Comparison of ENCODE assay signal across 8 mouse cellular contexts in genomic region chr9:37144251-37144650, GRCm38 (mm10). TPM values are rescaled to one million over a fixed set of nuclear protein-coding genes. Genes with fewer than 3 reads are reported as not detected.
DNase-seq lines count a peak whose midpoint lies in the region; ATAC-seq and TF ChIP-seq lines count a peak whose summit lies in the region.

No protein-coding gene starts in this region.

- no peaks in the 10 kb centered on the region for H3K9me3 ChIP-seq in ES-Bruce4 (replicated peaks; ENCODE audit: control insufficient read depth, insufficient read depth, low read length, poor library complexity, severe bottlenecking)
- H3K9me3 ChIP-seq in embryonic facial prominence, embryonic 15.5 days (replicated peaks) = no peaks in the 10 kb centered on the region
- no peaks in the 10 kb centered on the region for H3K9me3 ChIP-seq in intestine, embryonic 14.5 days (ENCODE audit: control insufficient read depth, low read length)
- no peaks in the 10 kb centered on the region for H3K9me3 ChIP-seq in midbrain, embryonic 15.5 days

- peak overlapping the region; percentile 43 for H3K4me3 ChIP-seq in ES-Bruce4 (ENCODE audit: low read depth, low read length)
- peak overlapping the region; percentile 69 for H3K4me3 ChIP-seq in embryonic facial prominence, embryonic 15.5 days (replicated peaks)
- H3K4me3 ChIP-seq in intestine, embryonic 14.5 days (ENCODE audit: low read depth, low read length) = peak overlapping the region; percentile 61
- peak overlapping the region; percentile 53 for H3K4me3 ChIP-seq in midbrain, embryonic 15.5 days

- no peak for TF ChIP-seq POLR2A in ES-Bruce4 (IDR thresholded peaks at IDR 0.05; ENCODE audit: insufficient read depth, low read length)

- DNase-seq in gastrocnemius, postnatal 14 days = peak; percentile 41
- no peak for DNase-seq in gastrocnemius, adult 18-20 months (ENCODE audit: low spot score)
- DNase-seq in intestine, embryonic 14.5 days (ENCODE audit: low spot score) = peak; percentile 75
- DNase-seq in adrenal gland, adult 2 months = no peak
- DNase-seq in thymus, postnatal 36 days = no peak

- ATAC-seq in embryonic facial prominence, embryonic 15.5 days (ENCODE audit: insufficient number of reproducible peaks, low FRiP score, low TSS enrichment, low read depth) = no peak
- ATAC-seq in intestine, embryonic 14.5 days (replicated peaks; ENCODE audit: low FRiP score, low TSS enrichment, low read depth) = no peak
- ATAC-seq in midbrain, embryonic 15.5 days (replicated peaks) = no peak

- H3K27me3 ChIP-seq in ES-Bruce4 (ENCODE audit: control insufficient read depth, insufficient read depth, low read length, poor library complexity, severe bottlenecking) = peaks cover 16% of the 10 kb centered on the region
- peaks cover 42% of the 10 kb centered on the region for H3K27me3 ChIP-seq in embryonic facial prominence, embryonic 15.5 days
- H3K27me3 ChIP-seq in intestine, embryonic 14.5 days (replicated peaks; ENCODE audit: control insufficient read depth, insufficient read depth, low read length) = 0 out of 2 replicates have a peak, but pooled peaks cover 6% of the 10 kb centered on the region
- no peaks in the 10 kb centered on the region for H3K27me3 ChIP-seq in midbrain, embryonic 15.5 days (replicated peaks)

- H3K27ac ChIP-seq in ES-Bruce4 (ENCODE audit: insufficient read depth, low read length) = no peak overlapping the region
- peak overlapping the region; percentile 41 for H3K27ac ChIP-seq in embryonic facial prominence, embryonic 15.5 days (replicated peaks)
- H3K27ac ChIP-seq in intestine, embryonic 14.5 days (ENCODE audit: low read depth) = peak overlapping the region; percentile 67; the same call in 1 of the 2 replicates
- H3K27ac ChIP-seq in midbrain, embryonic 15.5 days = peak overlapping the region; percentile 95

- H3K9ac ChIP-seq in ES-Bruce4 (ENCODE audit: low read depth, poor library complexity, severe bottlenecking) = no peak overlapping the region
- no peak overlapping the region for H3K9ac ChIP-seq in embryonic facial prominence, embryonic 15.5 days
- peak overlapping the region; percentile 92 for H3K9ac ChIP-seq in intestine, embryonic 14.5 days (ENCODE audit: low read length)
- H3K9ac ChIP-seq in midbrain, embryonic 15.5 days = peak overlapping the region; percentile 68

- no peaks in the 10 kb centered on the region for H3K36me3 ChIP-seq in ES-Bruce4 (ENCODE audit: control insufficient read depth, insufficient read depth, low read length, poor library complexity, severe bottlenecking)
- H3K36me3 ChIP-seq in embryonic facial prominence, embryonic 15.5 days = no peaks in the 10 kb centered on the region
- no peaks in the 10 kb centered on the region for H3K36me3 ChIP-seq in intestine, embryonic 14.5 days (ENCODE audit: control insufficient read depth, insufficient read depth, low read length)
- no peaks in the 10 kb centered on the region for H3K36me3 ChIP-seq in midbrain, embryonic 15.5 days (replicated peaks)

- intact Hi-C loops in gastrocnemius, postnatal 14 days (cut with DNase I; ENCODE audit: low total_unique reads) = no loop called here

- no peak for TF ChIP-seq EP300 in ES-Bruce4 (IDR thresholded peaks at IDR 0.05; ENCODE audit: insufficient read depth, low read depth, low read length)

- WGBS in embryonic facial prominence, embryonic 15.5 days = 15% methylated on average over 21 of the region's 21 CpGs
- WGBS in intestine, embryonic 14.5 days = 3% methylated on average over 21 of the region's 21 CpGs
- WGBS in midbrain, embryonic 15.5 days = under 1% methylated on average over 21 of the region's 21 CpGs

- peak overlapping the region; percentile 85 for H3K4me2 ChIP-seq in embryonic facial prominence, embryonic 15.5 days (replicated peaks)
- H3K4me2 ChIP-seq in intestine, embryonic 14.5 days (ENCODE audit: low read length) = peak overlapping the region; percentile 78
- H3K4me2 ChIP-seq in midbrain, embryonic 15.5 days = peak overlapping the region; percentile 94

- TF ChIP-seq CTCF in ES-Bruce4 (IDR thresholded peaks at IDR 0.05; ENCODE audit: low read depth, low read length) = no peak

- peaks cover 7% of the 10 kb centered on the region for H3K4me1 ChIP-seq in ES-Bruce4 (ENCODE audit: control insufficient read depth, insufficient read depth, low read length)
- H3K4me1 ChIP-seq in embryonic facial prominence, embryonic 15.5 days = peaks cover 66% of the 10 kb centered on the region
- H3K4me1 ChIP-seq in intestine, embryonic 14.5 days (replicated peaks; ENCODE audit: control insufficient read depth, insufficient read depth, low read length) = peaks cover 50% of the 10 kb centered on the region
- peaks cover 65% of the 10 kb centered on the region for H3K4me1 ChIP-seq in midbrain, embryonic 15.5 days

RNA-seq across cellular contexts. Expression of gene Pknox2, which starts 3.0 kb away (rescaled TPM):
- 10 to 100 TPM; 27.6 to 31.4 TPM for total RNA-seq in gastrocnemius, postnatal 14 days (2021)
- 10 to 100 TPM; 39.5 to 42.9 TPM for total RNA-seq in gastrocnemius, adult 18-20 months (2021)
- polyA plus RNA-seq in ES-Bruce4 (2011; ENCODE audit: insufficient read depth, insufficient read length, low read depth, missing spikeins) = 12.3 and 14.3 TPM in 2 replicates
- 14.0 and 14.1 TPM in 2 replicates for polyA plus RNA-seq in embryonic facial prominence, embryonic 15.5 days (2015; fragmentation: Nextera tagmentation; extraction: Ambion mirVana)
- polyA plus RNA-seq in intestine, embryonic 14.5 days (2014; fragmentation: Nextera tagmentation; extraction: Ambion mirVana) = 8.8 and 9.6 TPM in 2 replicates
- polyA plus RNA-seq in midbrain, embryonic 15.5 days (2015; fragmentation: Nextera tagmentation; extraction: Ambion mirVana) = 31.6 and 35.0 TPM in 2 replicates
- 1 to 10 TPM; 2.9 to 3.5 TPM for total RNA-seq in adrenal gland, adult 2 months (2021)
- polyA plus RNA-seq in adrenal gland, adult 2 months (2012; rRNA removed) = 1.8 and 2.1 TPM in 2 replicates

Comparison
In these comparisons a context has a peak if more than half of its experiments do, and no peak if none do; other contexts are left out.
1. DNase-seq: peak in gastrocnemius, postnatal 14 days (single experiment) and intestine, embryonic 14.5 days (single experiment); none in gastrocnemius, adult 18-20 months (single experiment), adrenal gland, adult 2 months (single experiment) and thymus, postnatal 36 days (0 of 2).
2. H3K9ac ChIP-seq: peak in intestine, embryonic 14.5 days (single experiment) and midbrain, embryonic 15.5 days (single experiment); none in ES-Bruce4 (single experiment) and embryonic facial prominence, embryonic 15.5 days (single experiment).
3. Peak in every context shown above with its lines, with median percentiles within 50 percentile points of each other: H3K4me3 ChIP-seq and H3K4me2 ChIP-seq.